Mouse (Mus musculus): ENCODE measurements around the gene Wars2.

- TF ChIP-seq CTCF (conservative IDR thresholded peaks at IDR 0.05; ENCODE audit: low read length), result no peak
- TF ChIP-seq POU5F1 (IDR thresholded peaks at IDR 0.05; ENCODE audit: borderline replicate concordance, low read length), result no peak
Observed at GRCm38 (mm10) chr3:99238691-99239090, 97.8 kb downstream of the Wars2 start.

All from E14TG2a.4 (cell line).